Mouse (Mus musculus): ENCODE data around the gene Gm47791.

Gene Gm47791

DNA sequence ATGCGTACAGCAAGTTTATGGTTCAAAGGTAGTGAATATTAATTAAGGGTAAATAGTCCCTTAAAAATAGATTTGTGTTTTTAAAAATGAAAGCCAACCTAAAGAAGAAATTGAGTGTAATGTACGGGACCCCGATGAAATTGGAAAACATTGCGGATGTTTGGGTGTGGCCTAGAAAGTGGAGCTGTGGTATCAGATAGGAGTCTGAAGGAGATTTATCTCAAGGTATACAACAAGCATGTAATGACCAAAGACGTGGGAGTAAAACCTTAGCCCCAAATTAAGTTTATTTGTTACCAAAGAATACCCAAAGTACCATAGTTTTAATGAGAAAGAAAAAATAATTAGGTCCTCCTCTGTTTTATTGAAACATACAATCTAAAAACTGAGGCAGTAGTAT is 44.6 kb downstream of the Gm47791 start:
- TF ChIP-seq POU5F1 (IDR thresholded peaks at IDR 0.05; ENCODE audit: borderline replicate concordance, low read length) (no peak), NANOG (IDR thresholded peaks at IDR 0.05; ENCODE audit: borderline replicate concordance, low read length) (no peak), CTCF (conservative IDR thresholded peaks at IDR 0.05; ENCODE audit: low read length) (no peak)
- no peaks in the 10 kb centered on the region for H3K27me3 ChIP-seq (ENCODE audit: insufficient read depth, low read length)
- peaks cover 12% of the 10 kb centered on the region for H3K4me1 ChIP-seq (replicated peaks; ENCODE audit: low read depth, low read length)
- H3K4me3 ChIP-seq (replicated peaks; ENCODE audit: low read length) = no peak overlapping the region
- no peaks in the 10 kb centered on the region for H3K9me3 ChIP-seq (ENCODE audit: low read length)
- peaks cover 43% of the 10 kb centered on the region for H3K36me3 ChIP-seq (ENCODE audit: insufficient read depth, low read length)

DNA sequence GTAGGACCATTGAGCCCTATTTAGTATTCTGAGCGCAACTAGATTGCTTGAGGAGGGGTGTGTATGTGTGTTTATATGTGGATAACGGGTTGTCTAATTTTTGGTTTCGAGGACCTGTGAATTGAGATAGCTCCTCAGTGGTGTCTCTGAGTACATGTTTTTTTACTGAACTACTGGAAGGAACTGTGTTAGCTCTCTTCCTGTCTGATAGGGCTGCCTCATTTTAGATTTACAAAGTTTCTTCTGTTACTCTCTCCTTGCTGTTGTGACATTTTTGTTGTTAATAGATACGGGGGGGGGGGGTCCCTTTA is 45.2 kb downstream of the Gm47791 start:
- TF ChIP-seq NANOG (IDR thresholded peaks at IDR 0.05; ENCODE audit: borderline replicate concordance, low read length) (no peak), POU5F1 (IDR thresholded peaks at IDR 0.05; ENCODE audit: borderline replicate concordance, low read length) (no peak), CTCF (conservative IDR thresholded peaks at IDR 0.05; ENCODE audit: low read length) (no peak)
- Histone ChIP-seq H3K27me3 (ENCODE audit: insufficient read depth, low read length) (no peaks in the 10 kb centered on the region), H3K4me3 (replicated peaks; ENCODE audit: low read length) (peak overlapping the region; percentile 90), H3K4me1 (replicated peaks; ENCODE audit: low read depth, low read length) (peaks cover 12% of the 10 kb centered on the region), H3K9me3 (ENCODE audit: low read length) (no peaks in the 10 kb centered on the region), H3K36me3 (ENCODE audit: insufficient read depth, low read length) (peaks cover 36% of the 10 kb centered on the region)

DNA sequence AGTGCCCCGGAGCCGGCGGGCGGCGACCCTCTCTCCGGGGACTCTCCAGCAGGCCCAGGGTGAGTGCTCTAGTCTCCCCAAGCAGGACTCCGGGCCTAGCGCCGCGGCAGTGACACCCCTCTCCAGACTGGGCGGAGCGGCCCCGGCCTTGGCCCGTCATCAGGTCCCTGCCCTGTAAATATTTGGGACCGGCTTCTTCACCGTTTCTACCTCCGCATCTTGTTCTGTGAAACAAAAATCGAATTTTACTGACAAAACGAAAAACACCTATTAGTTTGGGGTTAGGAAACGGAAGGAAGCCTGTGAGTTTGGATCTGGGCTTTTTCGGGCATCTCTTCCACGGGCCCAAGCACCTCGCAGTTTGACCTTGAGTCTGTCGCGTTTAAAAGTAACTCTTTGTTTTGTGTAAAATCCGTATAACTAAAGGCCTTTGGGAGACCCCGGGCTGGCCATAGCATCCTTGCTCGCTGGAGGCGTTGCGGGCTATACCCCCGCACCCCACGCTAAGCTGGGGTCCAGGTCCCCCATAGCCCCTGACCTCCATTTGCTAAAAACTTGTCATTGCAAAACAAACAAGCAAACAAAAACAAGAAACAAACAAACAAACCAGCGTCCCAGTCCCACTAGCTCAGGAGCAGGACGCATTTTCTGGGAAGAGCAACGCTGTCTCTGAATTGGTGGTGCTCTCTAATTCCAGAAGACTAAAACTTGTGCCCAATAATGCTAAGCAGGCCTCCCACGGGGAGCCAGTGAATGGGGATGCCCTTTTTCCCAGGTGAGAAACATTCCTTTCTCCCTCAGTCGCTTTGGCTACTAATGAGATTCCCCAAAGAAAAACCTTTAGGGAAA is 45.8 kb downstream of the Gm47791 start:
- Histone ChIP-seq H3K9me3 (ENCODE audit: low read length) (no peaks in the 10 kb centered on the region), H3K4me3 (replicated peaks; ENCODE audit: low read length) (peak overlapping the region; percentile 90), H3K4me1 (replicated peaks; ENCODE audit: low read depth, low read length) (peaks cover 12% of the 10 kb centered on the region), H3K36me3 (ENCODE audit: insufficient read depth, low read length) (peaks cover 30% of the 10 kb centered on the region), H3K27me3 (ENCODE audit: insufficient read depth, low read length) (no peaks in the 10 kb centered on the region)
- TF ChIP-seq POU5F1 (IDR thresholded peaks at IDR 0.05; ENCODE audit: borderline replicate concordance, low read length) (no peak), NANOG (IDR thresholded peaks at IDR 0.05; ENCODE audit: borderline replicate concordance, low read length) (no peak), CTCF (conservative IDR thresholded peaks at IDR 0.05; ENCODE audit: low read length) (no peak)

DNA sequence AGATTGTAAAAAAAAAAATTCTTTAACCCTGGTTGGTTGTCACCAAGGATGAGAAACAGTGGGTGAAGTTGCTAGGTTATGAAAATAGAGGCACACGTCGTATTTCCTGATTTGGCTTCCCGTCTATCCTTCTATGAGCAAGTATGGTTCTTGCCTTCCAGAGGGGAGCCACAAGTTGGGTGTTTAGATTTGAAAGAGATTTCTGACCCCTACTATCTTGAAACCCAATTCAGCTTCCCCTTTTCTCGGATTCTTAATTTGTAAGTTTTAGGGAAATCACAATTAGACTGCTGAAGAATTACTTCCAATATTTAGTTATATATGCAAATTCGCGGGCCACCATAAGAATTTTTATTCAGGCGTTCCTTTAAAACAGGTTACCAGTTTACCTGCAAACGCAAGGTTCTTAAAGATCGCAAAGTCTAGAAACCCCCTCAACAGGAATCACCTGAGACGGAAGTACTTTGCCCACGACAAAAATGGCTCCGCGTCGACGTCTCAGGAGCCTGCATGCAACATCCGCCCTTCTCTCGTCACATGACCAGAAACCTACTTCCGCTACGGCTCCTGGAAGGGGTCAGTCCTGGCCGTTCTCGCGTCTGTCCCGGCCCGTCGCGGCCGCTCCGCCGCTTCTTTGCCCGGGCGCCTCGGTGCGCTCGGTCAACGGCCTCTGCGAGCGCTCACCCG is 46.6 kb downstream of the Gm47791 start, which contains the start of gene Mff:
TSS of gene Mff (plus strand) at position 552 of the 687 bp plus-strand sequence.
- peak within 1 kb of the TSS; percentile 90 for H3K4me3 ChIP-seq (replicated peaks; ENCODE audit: low read length)
- no peak for TF ChIP-seq NANOG (IDR thresholded peaks at IDR 0.05; ENCODE audit: borderline replicate concordance, low read length)
- no peak for TF ChIP-seq POU5F1 (IDR thresholded peaks at IDR 0.05; ENCODE audit: borderline replicate concordance, low read length)
- no peak for TF ChIP-seq CTCF (conservative IDR thresholded peaks at IDR 0.05; ENCODE audit: low read length)
- H3K27me3 ChIP-seq (ENCODE audit: insufficient read depth, low read length) = no peaks in the 10 kb centered on the region
- no peaks in the 10 kb centered on the region for H3K9me3 ChIP-seq (ENCODE audit: low read length)
- H3K4me1 ChIP-seq (replicated peaks; ENCODE audit: low read depth, low read length) = peaks cover 12% of the 10 kb centered on the region
- peaks cover 23% of the 10 kb centered on the region for H3K36me3 ChIP-seq (ENCODE audit: insufficient read depth, low read length)
